Mouse (Mus musculus): ENCODE results near the gene Ttll5.

DNA sequence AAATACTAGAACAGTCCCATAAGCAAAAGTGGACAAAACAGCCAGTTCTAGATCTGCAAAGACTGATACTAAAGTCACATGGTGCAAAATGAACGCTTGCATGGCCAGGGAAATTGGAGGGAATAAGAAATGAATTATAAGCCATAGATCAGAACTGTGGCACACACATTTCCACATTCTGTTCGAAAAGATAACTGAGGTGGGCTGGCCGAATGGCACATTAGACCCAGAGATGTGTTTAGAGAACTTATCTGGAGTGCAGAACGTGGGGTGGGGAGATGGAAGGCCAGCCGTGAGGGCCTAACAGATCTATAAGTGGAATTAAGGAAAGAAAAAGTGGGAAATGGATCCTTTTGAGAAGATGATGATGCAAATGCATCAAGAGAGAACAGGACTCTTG is 227.0 kb downstream of the Ttll5 start:
- TF ChIP-seq EP300 (optimal IDR thresholded peaks at IDR 0.05) (no peak), CTCF (IDR thresholded peaks at IDR 0.05; ENCODE audit: low read depth) (no peak)

All from stomach, postnatal 0 days (tissue).